Mouse (Mus musculus) bone marrow macrophage, adult 2 months (primary cell): ENCODE data around the gene Uvssa.

ENCODE experiments used
- CTCF ChIP-seq: IDR thresholded peaks from 2 replicates; pipeline ENCODE4 v1.5.1; 2012; ENCODE audit warnings: low read depth, mild to moderate bottlenecking, low read length, moderate library complexity
- POLR2A ChIP-seq: IDR thresholded peaks from 2 replicates; pipeline ENCODE4 v1.6.1; 2012; ENCODE audit warnings: mild to moderate bottlenecking, low read depth, low read length, borderline replicate concordance

DNA sequence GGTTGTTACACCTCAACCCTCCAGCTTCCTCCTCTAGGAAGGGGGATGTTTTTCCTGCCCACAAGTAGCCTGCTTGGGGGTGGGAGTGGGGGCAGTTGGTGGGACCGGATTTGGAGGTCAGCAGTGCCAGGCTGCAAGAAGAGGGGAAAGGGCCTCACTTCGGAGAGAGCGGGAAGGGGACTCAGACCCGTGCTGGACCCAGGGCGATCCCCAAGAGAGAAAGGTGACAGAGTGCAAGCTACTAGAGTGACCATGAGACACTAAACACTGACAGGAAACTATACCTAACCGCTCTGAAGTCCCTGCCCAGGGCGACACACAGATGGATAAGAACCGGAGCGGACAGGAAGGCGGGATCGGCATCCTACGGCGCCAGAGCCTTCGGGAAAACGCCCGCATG, 51.8 kb downstream of the Uvssa start:
- no peak for TF ChIP-seq POLR2A
- no peak for TF ChIP-seq CTCF
